Mouse (Mus musculus): ENCODE measurements around the gene Frmd8.

Gene Frmd8

DNA sequence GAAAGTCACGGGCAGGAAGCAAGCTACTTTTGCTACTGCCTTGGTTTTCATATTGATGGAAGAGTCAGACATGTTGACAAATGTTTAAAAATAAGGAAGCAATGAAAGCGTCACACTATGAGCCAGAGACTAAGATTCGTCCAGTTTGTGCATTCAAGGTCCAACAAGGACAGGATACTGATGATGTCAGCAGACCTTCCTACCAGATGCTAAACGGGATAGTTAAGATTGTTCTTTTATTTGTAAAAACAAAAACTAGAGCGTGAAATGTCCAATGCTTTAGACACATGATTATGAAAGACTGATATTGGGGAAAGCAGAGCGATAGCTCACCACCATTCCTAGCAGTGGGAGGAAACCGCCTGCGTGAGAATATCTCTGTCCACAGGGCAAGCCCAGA is 37.5 kb downstream of the Frmd8 start:
- no peak for DNase-seq

GRCm38 (mm10) chr19:5836941-5837572 is 38.0 kb downstream of the Frmd8 start:
- no peak for DNase-seq

GRCm38 (mm10) chr19:5835922-5836430 is 39.1 kb downstream of the Frmd8 start:
- no peak for DNase-seq

DNA sequence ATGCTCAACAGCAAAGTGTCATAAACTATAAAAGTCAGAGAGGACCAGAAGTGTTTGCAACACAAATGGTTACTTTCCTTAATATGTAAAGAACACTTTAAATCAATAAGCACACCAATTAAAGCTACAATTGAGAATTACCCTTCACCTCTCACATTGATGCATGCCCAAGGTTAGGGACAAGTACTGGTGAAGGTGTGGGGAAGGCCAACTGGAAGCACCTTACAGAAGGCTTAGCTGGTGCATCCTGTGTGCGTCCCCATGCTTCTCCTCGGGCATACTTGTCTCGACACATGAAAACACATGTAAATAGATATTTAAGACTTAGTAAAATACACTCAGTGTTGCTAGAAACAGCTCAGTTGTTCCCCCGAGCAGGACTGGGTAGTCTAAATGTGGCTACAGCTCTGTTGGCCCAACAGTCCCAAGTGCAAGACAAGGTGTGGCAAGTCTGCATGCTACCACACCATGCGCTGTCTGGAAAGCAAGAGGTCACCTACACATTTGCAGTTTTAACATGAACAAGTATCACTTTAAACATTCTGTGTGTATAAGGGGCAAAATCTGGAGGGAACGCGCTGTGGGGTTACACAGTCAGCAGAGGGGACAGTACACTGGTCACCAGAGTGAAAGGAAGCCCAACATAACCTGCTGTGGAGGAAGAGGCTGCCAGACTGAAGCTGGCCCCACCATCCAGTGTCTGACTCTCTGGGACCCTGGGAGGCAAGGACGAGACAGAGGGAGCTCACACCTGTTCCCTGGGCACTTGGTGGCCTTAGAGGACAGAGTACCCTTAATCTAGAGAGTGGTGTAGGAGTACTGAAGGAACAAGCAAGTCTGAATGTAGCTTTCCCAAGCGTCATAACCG is 39.8 kb downstream of the Frmd8 start:
- DNase-seq = no peak

DNA sequence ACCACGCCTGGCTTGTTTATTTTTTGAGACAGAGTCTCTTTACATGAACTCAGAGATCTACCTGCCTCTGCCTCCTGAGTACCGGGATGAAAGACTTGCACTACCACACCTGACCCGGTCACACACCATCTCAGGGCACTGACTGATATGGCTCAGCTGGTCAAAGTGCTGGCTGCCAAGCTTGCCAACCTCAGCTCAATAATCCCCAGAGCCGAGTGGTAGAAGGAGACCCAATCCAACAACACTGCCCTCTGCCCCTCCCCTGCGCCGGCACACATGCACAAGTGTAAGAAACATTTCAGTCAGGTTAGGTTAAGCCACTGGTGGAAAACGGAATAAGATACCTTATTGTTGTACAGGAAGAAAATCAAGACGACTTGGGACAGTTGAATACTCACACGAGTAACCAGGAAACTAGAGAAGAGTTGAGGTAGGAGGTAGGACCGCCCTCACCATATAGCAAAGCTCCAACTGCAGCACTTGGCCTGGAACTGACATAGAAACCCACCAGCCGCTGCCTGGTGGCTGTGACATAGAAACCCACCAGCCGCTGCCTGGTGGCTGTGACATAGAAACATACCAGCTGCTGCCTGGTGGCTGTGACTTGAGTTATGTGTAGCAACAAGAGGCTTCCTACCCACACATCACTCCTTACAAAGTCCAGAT is 40.7 kb downstream of the Frmd8 start:
- DNase-seq = no peak

- DNase-seq = no peak
Observed at GRCm38 (mm10) chr19:5833287-5834100, 41.6 kb downstream of the Frmd8 start.

DNA sequence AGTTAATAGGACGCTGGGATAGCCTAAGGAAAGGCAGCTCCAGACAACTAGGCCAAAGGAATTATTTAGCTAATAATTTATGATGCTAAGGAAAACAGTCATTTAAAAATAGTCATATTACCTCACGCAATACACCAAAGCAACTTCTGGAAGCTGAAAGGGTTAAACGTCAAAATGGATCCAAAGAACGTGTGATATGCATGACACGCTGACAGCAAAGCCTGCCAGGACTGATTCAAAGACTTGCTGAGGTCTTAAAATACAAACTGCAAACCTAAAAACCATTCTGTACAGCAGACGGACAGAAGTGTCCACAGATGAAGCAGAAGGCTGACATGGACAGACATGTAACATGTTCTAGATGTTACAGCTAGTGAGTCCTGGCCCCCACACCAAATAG is 42.7 kb downstream of the Frmd8 start:
- DNase-seq = no peak

DNA sequence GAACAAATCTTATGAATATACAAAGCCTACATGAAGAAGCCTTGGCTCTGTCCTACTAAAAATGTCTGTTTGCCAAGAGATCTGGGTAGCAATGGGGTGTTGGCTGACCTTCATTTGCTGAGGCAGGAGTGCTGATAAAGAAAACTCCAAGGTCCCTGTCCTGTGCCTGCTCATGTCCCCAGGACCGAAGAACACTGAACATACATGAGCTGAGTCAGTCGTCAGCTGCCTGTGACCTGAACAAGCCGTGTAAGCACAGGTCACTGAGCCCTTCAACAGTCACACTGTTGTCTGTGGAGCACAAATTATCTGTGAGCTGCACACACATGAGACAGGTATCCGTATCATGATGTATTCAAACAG is 43.1 kb downstream of the Frmd8 start:
- no peak for DNase-seq

DNA sequence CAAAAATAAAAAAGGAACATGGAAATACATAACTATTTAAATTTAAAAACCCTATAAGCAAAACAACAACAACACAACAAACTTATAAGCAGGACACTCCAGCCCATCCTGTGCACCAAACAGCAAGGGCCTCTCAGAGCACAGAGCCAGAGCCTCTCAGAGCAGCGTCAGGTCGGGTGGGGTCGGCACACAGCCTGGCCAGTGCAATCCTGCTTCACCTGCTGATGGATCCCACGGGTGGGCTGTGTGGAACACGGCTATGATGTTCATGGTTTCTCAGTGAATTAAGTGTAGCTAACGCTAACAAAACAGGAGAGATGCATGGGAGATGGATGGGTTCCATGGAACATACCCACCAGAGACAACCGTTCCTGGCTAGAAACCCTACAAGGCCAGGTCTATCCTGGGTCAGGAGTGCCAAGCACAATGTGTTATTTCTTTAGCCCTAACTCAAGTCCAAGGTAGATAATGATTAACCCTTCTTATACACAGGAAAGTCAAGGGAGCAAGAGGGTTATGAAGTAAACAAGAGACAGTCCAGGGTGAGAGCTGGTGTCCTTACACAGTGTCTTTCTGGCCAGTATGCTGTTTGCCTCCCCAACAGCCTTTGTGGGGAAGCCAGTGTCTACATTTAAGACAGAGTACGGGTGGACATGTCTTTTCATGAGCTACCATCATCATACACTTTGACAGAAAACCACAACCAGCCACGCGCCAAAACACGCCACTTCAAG is 43.7 kb downstream of the Frmd8 start:
- DNase-seq = no peak

- DNase-seq = no peak
Observed at GRCm38 (mm10) chr19:5830776-5831175, 44.3 kb downstream of the Frmd8 start.

DNA sequence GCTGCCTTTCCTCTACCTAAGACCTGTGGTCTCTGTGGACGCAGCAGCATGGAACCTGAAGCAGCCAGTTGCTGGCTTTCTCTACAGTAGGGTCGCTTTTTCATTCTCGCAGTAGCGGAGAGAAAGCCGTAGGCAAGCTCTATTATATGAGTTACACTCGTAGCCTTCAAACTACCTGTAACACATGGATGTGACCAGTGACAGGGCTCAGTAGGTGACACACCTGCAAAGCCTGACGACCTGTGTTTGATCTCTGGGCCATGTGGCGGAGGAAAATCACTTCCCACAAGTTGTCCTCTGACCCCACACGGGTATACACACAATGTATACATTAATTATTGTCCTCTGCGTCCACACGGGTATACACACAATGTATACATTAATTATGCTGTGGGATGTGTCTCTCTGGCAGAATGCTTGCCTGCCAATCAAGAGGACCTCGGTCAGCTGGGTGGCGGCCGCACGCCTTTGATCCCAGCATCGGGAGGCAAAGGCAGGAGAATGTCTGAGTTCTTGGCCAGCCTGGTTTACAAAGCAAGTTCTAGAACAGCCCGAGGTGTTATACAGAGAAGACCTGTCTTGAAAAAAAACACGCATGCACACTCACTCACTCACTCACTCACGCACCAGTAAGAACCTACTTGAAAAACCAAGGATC is 45.0 kb downstream of the Frmd8 start:
- no peak for DNase-seq

GRCm38 (mm10) chr19:5828905-5829304 is 46.2 kb downstream of the Frmd8 start:
- no peak for DNase-seq

DNA sequence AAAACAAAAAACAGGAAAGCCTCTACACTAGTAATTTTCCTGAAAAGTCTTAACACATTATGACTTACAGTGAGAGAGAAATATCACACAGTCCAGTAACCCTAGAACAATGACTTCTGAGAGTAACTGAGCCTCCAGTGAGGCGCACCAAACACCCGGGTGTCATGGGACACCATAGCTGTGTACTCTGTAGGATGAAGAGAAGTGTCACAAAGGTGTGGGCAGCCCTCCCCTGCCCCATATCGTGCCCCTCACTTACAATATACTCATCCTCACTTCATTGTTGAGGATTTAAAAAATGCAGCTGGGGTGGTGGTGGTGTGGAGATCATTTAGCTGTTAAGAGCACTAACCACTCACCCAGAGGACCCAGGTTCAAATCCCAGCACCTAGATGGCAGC is 46.9 kb downstream of the Frmd8 start:
- DNase-seq = no peak

- DNase-seq = no peak
Observed at GRCm38 (mm10) chr19:5827456-5828154, 47.5 kb downstream of the Frmd8 start.

DNA sequence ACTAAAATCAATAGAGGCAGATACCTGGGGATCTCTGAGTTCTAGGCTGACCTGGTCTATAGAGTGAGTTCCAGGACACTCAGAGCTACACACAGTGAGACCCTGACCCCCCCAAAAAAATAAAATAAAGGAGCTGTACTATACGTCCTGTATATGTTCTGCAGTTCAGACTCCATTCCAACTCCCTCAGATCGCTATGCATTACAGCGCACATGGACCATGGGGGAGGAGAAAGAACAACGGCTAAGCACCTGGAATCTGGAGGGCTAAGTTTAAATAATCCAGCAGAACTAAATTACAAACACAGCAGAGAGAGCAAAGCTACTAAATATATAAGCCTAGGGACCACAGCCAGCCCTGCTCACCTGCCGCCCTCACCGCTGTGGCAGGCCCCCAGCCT is 48.0 kb downstream of the Frmd8 start:
- DNase-seq = no peak

GRCm38 (mm10) chr19:5826731-5827002 is 48.4 kb downstream of the Frmd8 start:
- DNase-seq = no peak

DNA sequence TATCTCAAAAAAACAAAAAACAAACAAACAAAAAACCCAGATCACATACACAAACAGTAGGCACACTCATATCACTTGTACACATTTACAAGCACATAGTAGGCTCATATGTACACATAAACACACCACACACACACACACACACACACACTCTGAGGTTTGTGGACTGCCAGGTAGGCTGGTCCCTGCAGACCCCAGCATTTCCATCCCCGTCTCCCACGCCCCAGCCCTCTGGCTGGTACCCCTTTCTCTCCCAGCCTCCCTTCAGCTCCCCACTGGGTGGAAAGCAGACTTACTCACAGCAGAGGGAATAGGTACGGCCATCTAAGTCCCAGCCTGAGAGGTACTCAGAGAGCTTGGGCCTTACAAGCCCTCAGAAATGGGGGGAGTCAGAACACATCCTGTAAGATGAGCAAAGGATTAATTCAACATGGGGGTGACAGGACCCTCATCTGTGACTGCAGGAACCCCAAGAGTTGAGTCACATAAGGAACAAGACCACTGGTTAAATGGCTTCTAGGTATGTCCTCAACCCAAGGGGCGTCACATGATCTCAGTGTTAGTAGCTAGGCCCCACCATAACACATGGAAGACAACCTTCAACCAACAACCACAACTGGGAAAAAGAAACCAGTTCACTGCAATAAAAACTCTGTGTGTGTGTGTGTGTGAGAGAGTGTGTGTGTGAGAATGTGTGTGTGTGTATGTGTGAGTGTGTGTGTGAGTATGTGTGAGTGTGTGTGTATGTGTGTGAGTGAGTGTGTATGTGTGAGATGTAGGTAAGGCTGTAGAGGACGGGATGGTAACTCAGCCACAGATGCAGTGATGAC is 49.0 kb downstream of the Frmd8 start:
- DNase-seq = no peak

- no peak for DNase-seq
Observed at GRCm38 (mm10) chr19:5824826-5825617, 50.1 kb downstream of the Frmd8 start.

DNA sequence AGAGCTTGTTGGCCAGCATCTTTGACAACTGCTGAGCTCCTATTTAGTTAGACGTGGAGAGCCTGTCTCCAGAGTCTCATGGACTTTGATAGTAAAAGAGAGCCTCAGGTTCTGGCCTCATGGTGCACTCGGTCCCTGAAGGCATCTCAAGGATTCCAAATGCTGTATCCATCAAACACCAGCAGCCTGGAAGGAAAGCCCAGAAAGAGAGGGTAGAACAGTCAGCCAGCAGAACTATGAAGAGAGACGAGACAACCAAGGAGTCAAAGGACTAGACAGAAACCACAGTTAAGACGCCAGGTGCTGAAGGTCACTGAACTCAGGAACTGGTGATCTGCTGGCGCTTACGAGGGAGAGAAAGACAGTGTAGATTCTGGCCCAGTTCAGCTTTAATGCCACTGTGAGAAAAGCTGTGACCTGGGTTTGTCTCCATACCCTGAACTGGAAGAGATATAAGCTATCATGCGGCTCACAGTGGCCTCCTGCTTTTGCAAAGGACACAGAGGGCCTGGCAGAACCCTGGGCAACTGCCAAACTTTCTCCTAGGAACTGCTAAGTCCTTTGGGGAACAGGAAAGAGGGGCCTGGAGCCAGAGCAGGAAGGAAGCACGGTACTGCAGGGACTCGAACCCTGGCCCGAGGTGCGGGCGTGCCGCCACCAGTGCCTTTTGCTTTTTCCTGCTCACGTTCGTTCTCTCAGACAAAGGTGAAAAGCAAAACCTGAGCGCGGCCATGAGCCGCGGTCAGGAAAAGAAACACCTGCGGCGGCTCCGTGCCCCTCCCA is 50.8 kb downstream of the Frmd8 start:
- DNase-seq = no peak
